Mouse (Mus musculus): ENCODE results near the gene Meiob.

Gene Meiob

GRCm38 (mm10) chr17:24874405-24874745, 70.3 kb downstream of the Meiob start:
- no peak for DNase-seq (ENCODE audit: low spot score)

- no peak for DNase-seq (ENCODE audit: low spot score)
Observed at GRCm38 (mm10) chr17:24874989-24875388, 70.9 kb downstream of the Meiob start.

GRCm38 (mm10) chr17:24877336-24878116, 73.4 kb downstream of the Meiob start:
- DNase-seq (ENCODE audit: low spot score) = peak; percentile 86

GRCm38 (mm10) chr17:24878117-24878397, 74.0 kb downstream of the Meiob start:
- DNase-seq (ENCODE audit: low spot score) = peak; percentile 80

- no peak for DNase-seq (ENCODE audit: low spot score)
Observed at GRCm38 (mm10) chr17:24878531-24878930, 74.4 kb downstream of the Meiob start.

GRCm38 (mm10) chr17:24881738-24882440, 77.8 kb downstream of the Meiob start:
- DNase-seq (ENCODE audit: low spot score) = no peak

GRCm38 (mm10) chr17:24884391-24884790, 80.3 kb downstream of the Meiob start:
- no peak for DNase-seq (ENCODE audit: low spot score)

GRCm38 (mm10) chr17:24885356-24886133, 81.5 kb downstream of the Meiob start:
- DNase-seq (ENCODE audit: low spot score) = no peak

- peak; percentile 98 for DNase-seq (ENCODE audit: low spot score)
Observed at GRCm38 (mm10) chr17:24886134-24886931, 82.2 kb downstream of the Meiob start, which contains the start of the genes Nubp2 and Spsb3. Gene Nubp2 (minus strand): TSS chr17:24886349. Gene Spsb3 (plus strand): TSS chr17:24886643.

GRCm38 (mm10) chr17:24886932-24887271, 82.8 kb downstream of the Meiob start:
- DNase-seq (ENCODE audit: low spot score) = no peak

- no peak for DNase-seq (ENCODE audit: low spot score)
Observed at GRCm38 (mm10) chr17:24887291-24888080, 83.4 kb downstream of the Meiob start.

GRCm38 (mm10) chr17:24888862-24889261, 84.8 kb downstream of the Meiob start:
- DNase-seq (ENCODE audit: low spot score) = no peak
